Mouse (Mus musculus): ENCODE data around the gene Jun.
A peak's percentile ranks its signal among the peaks of the same experiment; 100 is the strongest.

The Jun gene

GRCm38 (mm10) chr4:95052025-95052899, at the start of gene Jun:
Gene Jun, minus strand, starts transcription at chr4:95052222.
- peak; percentile 91 to 94 for DNase-seq (ENCODE audit: low spot score in 2 of 2)

- DNase-seq (ENCODE audit: low spot score in 2 of 2): no peak
Observed at GRCm38 (mm10) chr4:95101684-95102083, 49.7 kb upstream of the Jun start.

GRCm38 (mm10) chr4:95100694-95101093, 48.7 kb upstream of the Jun start:
- DNase-seq (ENCODE audit: low spot score in 2 of 2): no peak

- no peak for DNase-seq (ENCODE audit: low spot score in 2 of 2)
Observed at GRCm38 (mm10) chr4:95099373-95099772, 47.4 kb upstream of the Jun start.

GRCm38 (mm10) chr4:95098722-95099097, 46.7 kb upstream of the Jun start:
- DNase-seq (ENCODE audit: low spot score in 2 of 2): no peak

GRCm38 (mm10) chr4:95097942-95098721, 46.1 kb upstream of the Jun start:
- peak in 1 of 2 experiments; percentile 46 for DNase-seq (ENCODE audit: low spot score in 2 of 2)

GRCm38 (mm10) chr4:95096731-95097130, 44.7 kb upstream of the Jun start:
- no peak for DNase-seq (ENCODE audit: low spot score in 2 of 2)

GRCm38 (mm10) chr4:95095911-95096310, 43.9 kb upstream of the Jun start:
- DNase-seq (ENCODE audit: low spot score in 2 of 2): no peak

GRCm38 (mm10) chr4:95095355-95095754, 43.3 kb upstream of the Jun start:
- no peak for DNase-seq (ENCODE audit: low spot score in 2 of 2)

GRCm38 (mm10) chr4:95094700-95095113, 42.7 kb upstream of the Jun start:
- no peak for DNase-seq (ENCODE audit: low spot score in 2 of 2)

- DNase-seq (ENCODE audit: low spot score in 2 of 2): no peak
Observed at GRCm38 (mm10) chr4:95093615-95094014, 41.6 kb upstream of the Jun start.

- peak in 1 of 2 experiments; percentile 40 for DNase-seq (ENCODE audit: low spot score in 2 of 2)
Observed at GRCm38 (mm10) chr4:95092516-95092915, 40.5 kb upstream of the Jun start.

- DNase-seq (ENCODE audit: low spot score in 2 of 2): peak in 1 of 2 experiments; percentile 44
Observed at GRCm38 (mm10) chr4:95091536-95091935, 39.5 kb upstream of the Jun start.

- DNase-seq (ENCODE audit: low spot score in 2 of 2): peak in 1 of 2 experiments; percentile 10
Observed at GRCm38 (mm10) chr4:95089968-95090367, 37.9 kb upstream of the Jun start.

GRCm38 (mm10) chr4:95089053-95089452, 37.0 kb upstream of the Jun start:
- no peak for DNase-seq (ENCODE audit: low spot score in 2 of 2)

GRCm38 (mm10) chr4:95083957-95084356, 31.9 kb upstream of the Jun start:
- DNase-seq (ENCODE audit: low spot score in 2 of 2): no peak

GRCm38 (mm10) chr4:95083191-95083729, 31.2 kb upstream of the Jun start:
- no peak for DNase-seq (ENCODE audit: low spot score in 2 of 2)

- DNase-seq (ENCODE audit: low spot score in 2 of 2): no peak
Observed at GRCm38 (mm10) chr4:95082481-95083088, 30.6 kb upstream of the Jun start.

- no peak for DNase-seq (ENCODE audit: low spot score in 2 of 2)
Observed at GRCm38 (mm10) chr4:95081632-95082031, 29.6 kb upstream of the Jun start.

GRCm38 (mm10) chr4:95078625-95079024, 26.6 kb upstream of the Jun start:
- DNase-seq (ENCODE audit: low spot score in 2 of 2): no peak

GRCm38 (mm10) chr4:95076279-95076678, 24.3 kb upstream of the Jun start:
- peak in 1 of 2 experiments; percentile 56 for DNase-seq (ENCODE audit: low spot score in 2 of 2)

- DNase-seq (ENCODE audit: low spot score in 2 of 2): no peak
Observed at GRCm38 (mm10) chr4:95075591-95076002, 23.6 kb upstream of the Jun start.

All from spleen, postnatal 4 days (tissue).